Mouse (Mus musculus) embryo, embryonic 11 days (tissue): ENCODE results near the gene Ninl.
"Not testable (repeated sequence)": the region's sequence is repeated elsewhere in the genome, so short reads cannot be mapped to it uniquely, and the experiment has no call there.

Source experiments
- DNase-seq: peaks from one replicate; pipeline ENCODE4 v3.0.0-alpha.2; 2015

The Ninl gene

DNA sequence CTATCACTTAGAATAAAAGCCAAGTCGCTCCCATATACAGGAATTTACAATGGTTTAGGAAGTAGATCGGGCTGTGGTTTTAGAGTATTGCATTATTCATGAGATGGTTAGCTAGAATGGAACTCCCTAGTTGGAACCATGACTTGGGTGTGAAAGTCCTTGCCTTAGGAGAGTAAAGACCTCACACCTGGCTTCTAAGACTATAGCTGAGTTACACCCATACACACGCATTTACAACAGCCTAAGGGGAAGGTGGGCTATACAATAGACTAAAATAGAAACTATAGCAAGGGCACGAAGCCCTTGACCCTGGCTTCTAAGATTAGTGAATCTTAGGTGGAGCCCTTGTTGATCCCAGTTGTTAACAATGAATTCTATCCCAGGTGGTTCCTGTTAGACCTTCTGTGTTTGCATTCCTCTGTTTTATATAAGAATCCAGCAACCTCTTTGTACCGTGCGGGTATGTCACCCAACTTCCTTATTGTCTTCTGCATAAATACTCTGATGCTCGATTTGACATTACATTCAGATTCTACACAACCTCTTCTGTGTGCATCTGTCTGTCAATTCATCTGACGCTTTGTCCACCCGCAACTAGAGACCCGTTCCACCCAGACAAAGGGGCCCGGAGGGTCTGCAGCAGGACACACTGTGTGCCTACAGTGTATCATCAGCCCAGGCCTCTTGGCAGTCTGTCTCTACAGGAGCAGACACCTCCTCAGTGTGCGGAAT is 91.1 kb downstream of the Ninl start:
- not testable (repeated sequence) for DNase-seq

DNA sequence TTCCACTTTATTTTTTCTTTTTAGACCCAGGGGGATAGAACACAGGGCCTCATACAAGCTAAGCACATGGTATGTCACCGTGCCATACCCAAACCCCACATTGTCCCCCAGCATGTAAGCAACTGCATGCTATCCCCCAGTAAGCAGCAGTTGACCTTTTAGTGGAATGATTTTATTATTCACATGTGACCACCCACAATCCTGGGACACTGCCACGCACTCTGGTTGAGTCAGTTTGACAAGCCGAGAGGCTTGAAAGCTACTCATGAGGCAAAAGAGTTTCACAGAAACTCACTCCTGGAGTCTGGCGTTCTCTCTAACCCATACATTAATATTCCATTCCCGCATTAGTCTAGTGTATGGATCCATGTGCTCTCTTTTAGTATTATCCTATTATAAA is 91.8 kb downstream of the Ninl start:
- DNase-seq: not testable (repeated sequence)

DNA sequence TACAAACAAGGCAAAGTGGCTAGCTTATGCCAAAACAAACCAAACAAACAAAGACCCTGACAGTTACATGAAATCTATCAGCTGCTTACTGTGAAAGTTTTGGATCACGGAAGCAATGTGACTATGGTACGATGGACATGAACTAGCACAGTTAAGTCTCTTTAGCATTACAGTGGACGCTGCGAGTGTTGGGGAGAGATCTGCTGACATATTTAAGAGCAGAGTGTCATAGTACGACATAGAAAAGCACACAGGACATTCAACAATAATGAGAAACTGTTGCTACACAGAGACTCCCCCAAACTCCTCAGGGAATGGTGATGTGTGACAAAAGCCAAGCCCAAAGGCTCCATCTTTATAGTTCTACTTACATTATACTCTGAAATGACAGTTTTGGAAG is 95.2 kb downstream of the Ninl start:
- DNase-seq: no peak

DNA sequence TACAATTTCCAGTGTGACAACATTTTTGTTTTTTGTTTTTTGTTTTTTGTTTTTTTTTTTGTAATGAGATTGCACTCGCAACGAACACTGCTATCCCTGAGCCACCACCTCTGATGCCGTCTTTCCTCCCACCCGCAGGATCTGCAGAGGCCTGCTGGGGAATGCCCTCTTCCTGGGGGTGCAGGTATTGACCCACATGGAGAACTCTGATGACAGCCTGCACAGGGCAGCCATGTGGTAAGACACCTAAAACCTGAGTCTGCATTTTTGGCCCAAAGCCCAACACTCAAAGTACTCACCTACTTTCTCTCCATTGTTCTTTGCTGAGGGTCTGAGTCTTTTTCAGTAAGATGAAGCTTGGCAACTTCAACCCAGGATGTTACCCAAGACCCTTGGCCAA is 104.5 kb downstream of the Ninl start:
- no peak for DNase-seq

DNA sequence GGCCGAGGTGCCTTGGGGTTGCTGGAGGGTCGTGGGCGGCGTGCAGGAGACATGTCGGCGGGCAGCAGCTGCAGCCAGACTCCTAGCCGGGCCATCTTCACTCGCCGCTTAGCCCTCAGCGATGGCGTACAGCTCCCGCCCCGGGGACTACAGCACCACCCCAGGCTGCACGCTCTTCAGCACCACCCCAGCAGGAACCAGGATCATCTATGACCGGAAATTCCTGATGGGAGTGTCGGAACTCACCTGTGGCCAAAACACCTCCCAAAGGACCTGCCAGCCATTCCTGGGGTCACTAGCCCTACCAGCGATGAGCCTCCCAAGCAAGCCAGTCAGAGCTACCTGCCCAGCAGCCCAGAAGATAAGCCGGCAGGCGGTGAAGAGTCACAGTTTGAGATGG is 105.7 kb downstream of the Ninl start:
- no peak for DNase-seq

DNA sequence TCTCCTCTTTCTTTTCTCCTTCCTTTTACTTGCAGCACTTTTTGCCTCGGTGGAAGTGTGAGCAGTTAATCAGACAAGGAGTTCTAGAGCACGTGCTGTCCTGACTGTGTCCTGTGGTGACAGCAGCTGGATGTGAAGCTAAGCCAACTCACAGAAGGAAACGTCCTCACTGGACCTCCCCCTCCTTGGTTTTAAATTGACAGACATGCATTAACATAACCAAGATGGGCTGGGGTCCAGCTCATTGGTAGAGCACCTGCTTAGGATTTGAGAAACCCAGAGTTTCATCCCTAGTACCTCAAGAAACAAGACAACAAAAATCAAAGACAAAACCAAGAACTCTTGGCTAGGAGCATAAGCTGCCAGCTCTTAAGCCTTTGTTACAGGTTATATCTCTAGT is 108.4 kb downstream of the Ninl start:
- DNase-seq: no peak

DNA sequence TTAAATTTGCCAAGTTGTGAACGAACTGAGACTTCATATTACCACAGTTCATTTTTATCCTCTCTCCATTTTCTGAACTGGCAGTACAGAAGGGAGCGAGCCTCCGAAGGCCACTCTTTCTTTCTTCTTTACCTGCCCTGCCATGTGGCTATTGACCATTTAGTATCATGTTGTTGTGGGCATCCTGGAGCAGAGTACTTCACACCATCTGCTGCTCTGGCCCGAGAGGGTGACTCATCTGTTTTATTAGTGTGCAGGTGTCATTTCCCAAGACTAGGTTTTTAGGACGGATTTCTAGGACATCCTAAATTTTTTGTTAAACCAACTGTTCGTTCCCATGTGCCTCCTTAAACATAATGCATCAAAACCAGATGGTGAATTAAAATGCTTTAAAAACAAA is 110.0 kb downstream of the Ninl start:
- no peak for DNase-seq

DNA sequence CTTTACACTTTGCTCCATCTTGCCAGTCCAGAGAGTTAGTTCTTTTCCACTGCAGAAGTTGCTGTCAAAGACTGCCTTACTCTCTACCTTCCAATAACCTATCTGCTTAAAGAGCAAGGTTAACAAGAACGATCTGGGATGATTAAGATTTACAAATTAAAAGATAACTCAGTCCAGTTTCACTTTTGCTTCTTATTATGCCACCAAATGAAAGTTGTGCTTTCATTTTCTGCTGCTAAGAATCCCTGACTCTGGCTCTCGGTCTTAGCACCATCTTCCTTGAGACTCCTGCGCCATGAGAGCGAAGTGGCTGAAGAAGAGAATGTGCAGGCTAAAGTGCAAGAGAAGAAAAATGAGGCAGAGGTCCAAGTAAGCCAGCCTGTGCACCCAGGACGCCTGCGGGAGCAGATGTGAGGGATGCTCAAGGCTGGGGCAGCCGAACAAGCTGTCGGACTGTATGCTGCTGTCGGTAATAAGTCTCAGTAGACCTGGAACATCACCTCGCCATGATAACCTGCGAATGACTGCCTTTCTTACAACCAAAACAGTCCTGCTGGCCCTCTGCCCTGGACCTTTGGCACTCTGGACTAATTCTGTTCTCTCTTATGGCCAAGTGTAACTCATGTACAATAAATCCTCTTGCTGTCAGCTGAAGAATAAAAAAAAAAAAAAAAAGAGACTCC is 112.0 kb downstream of the Ninl start:
- no peak for DNase-seq

DNA sequence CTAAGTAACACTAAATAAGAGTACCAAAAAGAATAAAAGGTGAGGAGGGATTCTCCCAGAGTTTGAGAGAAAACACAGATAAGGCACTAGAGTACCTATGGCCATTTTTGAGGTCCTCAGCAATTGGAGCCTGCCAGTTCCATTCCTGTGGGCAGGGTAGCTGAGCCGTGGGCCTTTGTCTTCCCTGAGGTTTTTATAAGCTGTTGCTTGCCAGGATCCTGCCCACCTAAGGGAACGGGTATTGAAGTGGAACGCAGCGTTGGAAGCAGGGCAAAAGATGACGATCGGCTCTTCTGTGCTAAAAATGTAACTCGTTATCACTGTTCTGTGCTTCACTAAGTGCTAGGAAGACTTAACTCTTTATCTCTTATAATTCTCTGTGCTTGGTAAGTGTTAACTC is 115.7 kb downstream of the Ninl start:
- DNase-seq: no peak

DNA sequence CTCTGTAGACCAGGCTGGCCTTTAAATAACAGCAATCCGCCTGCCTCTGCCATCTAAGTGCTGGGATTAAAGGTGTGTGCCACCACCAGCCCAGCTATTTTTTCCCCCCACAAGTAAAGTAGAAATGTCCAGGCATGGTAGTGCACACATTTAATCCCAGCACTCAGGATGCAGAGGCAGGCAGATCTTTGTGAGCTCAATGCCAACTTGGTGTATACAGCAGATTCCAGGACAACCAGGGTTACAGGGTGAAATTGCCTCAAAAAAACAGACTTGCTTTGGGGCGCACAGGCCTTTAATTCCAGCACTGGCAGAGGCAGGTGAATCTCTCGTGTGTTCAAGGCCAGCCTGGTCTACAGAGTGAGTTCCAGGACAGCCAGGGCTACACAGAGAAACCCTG is 116.2 kb downstream of the Ninl start:
- no peak for DNase-seq

DNA sequence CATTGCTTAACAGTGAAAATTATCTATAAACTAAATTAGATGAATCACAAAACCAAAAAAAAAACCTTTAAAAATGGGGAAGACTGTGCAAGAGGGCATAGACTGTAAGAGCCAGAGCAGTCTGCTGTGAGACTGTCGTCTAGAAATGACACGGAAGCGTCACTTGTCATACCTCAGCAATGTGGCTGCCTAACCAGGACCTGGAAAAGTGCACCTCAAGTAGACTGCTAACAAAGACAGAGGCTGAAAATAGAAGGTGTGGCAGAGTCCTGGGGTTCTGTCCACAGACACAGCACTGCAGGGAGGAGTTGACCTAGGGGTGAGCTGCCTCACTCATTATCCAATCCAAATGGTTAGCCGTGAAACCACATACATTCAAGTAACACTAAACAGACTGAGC is 117.0 kb downstream of the Ninl start:
- no peak for DNase-seq

DNA sequence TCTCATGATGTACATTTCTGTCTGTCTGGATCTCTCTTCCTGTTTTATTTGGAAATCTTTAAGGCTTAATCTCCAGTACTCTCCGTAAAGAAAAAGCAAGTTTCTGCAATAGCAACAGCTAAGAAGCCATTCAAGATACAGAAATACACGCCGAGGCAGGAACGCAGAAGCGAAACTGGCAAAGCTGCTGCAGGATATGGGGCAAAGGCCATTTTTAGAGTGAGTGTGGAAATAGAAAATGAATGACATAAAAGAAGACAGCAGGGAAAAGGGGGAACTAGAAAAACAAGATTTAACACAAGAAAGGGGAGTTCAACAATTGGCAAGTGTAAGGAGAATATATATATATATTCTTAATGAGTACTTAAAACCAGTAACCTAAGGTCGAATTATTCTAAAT is 117.5 kb downstream of the Ninl start:
- no peak for DNase-seq

DNA sequence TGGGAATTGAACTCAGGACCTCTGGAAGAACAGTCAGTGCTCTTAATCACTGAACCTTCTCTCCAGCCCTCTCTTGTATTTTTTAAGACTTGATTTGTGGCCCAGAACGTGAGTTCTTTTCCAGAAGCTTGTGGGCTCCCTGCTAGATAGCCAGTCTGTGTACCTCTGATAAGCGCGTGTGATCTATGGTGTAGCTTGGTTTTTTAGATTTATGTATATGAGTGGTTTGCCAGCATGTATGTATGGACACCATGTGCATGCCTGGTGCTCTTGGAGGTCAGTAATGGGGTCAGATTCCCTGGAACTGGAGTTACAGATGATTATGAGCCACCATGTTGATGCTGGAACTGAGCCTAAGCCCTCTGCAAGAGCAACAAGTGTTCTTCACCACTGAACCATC is 118.6 kb downstream of the Ninl start:
- DNase-seq: no peak

DNA sequence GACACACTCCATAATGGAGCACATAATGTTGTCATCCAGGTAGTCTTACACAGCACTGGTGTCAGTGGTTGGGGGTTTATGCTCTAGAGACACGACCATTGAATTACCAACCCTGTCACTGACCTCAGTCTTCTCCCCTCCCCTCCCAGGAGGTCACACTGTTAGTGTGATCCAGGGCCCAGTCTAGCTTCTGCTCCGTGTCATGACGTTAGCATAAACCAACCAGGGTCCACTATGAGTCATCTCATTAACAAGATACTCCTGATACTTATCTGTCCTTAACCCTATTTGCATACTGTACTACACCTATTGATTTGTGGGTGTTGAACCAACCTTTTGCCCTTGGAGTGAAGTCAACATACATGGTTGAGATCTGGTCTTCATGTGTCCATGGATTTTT is 120.5 kb downstream of the Ninl start:
- no peak for DNase-seq

DNA sequence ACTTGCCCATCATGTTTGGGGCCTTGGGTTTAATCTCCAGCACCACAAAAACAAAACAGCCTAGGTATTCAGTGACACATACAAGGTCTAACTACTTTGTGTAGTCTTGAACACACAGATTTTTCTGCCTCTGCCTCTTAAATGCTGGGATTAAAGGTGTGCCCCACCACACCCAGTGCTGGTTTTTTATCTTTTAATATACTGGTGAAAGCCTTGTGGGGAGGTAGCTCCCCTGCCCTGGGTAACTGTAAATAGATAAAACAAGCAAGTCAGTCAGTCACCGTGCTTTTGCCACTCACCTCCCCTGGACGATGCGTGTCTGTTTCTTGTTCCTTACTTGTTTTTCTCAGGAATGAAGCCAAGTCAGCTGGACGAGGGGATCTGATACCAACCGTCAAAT is 123.4 kb downstream of the Ninl start:
- no peak for DNase-seq

DNA sequence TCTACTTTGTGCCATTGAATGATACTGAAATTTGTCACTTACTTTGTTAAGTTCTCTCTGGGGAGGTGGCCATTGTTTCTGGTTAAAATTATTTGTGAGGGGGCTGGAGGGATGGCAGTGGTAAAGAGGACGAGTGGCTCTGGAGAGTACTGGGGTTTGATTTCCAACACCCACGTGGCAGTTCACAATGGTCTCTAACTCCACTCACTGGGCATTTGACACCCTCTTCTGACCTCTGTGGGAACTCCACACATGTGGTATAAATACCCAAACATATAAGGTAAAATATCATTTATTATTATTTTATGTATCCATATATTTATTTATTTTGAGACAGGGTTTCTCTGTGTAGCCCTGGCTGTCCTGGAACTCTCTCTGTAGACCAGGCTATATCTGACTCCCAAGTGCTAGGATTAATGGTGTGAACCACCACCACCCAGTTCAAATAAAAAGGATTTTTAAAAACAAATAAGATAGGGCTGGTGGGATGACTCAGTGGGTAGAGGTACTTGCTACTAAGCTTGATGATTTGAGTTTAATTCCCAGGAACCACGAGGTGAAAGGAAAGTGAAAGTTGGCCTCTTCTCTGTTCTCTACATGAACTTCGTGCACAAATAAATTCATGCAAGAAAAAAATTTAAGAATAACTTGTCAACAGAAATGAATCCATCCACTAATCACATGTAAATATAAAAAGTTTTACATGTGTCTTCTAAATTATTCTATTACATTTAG is 124.2 kb downstream of the Ninl start:
- DNase-seq: no peak

DNA sequence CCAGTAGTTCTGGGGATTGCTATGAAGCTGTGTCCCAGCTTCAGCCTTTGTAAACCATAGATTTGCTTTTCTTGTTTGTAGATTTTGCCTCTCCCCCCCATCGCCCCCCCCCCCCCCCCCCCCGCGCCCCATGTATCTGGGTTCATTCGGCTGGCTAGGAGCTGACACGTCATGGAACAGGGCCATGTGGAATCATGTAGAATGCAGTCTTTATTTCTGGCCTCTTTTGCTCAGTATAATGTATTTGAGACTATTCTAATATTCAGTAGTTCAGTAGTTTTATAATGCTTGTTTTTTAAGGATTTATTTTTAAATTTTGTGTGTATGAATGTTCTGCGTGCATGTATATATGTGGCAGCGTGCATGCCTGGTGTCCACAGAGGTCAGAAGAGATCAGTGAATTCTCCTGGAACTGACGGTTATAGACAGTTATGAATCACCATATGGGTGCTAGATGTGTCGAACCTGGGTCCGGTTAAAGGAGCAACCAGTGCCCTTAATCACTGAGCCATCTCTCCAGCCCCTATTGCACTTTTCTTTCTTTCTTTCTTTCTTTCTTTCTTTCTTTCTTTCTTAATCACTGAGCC is 128.8 kb downstream of the Ninl start:
- peak; percentile 2 for DNase-seq

DNA sequence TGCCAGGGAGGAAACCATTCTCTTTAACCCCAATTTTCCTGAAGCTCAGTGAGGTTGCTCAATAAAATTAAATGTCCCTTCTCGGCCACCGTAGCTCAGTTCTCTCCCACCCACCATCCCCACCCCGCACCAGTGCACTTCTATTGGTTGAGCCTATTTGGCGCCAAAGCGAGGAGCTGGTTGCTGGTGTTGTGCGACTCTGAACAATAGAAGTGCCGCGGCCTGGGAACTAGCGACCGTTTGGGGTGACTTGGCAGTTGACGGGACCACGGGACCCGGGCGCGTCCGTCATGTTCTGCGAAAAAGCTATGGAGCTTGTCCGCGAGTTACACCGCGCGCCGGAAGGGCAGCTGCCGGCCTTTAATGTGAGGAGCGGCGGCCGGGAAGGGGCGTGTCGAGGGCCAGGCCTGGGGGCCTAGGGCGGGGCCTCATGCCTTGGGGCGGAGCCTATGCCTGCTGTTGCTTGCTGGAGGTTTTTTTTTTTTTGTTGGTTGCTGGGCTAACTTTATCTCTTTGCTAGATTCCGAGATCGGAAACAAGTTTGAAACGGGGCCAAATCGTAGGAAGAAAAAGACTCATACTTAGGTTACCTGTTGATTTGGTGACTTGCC is 129.6 kb downstream of the Ninl start:
- DNase-seq: peak; percentile 97

DNA sequence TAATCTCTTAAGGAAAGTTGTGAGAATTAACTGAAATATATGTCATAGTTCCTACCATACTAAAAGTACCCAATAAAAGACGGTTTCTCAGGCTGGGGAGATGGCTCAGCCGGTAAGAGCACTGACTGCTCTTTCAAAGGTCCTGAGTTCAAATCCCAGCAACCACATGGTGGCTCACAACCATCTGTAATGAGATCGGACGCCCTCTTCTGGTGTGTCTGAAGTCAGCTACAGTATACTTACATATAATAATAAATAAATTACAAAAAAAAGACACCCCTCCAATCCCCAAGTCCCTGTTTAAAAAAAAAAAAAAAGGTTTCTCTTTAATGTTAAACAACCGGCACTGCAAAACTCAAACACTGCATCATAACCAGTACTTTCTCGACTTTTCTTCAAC is 130.3 kb downstream of the Ninl start:
- DNase-seq: not testable (repeated sequence)

DNA sequence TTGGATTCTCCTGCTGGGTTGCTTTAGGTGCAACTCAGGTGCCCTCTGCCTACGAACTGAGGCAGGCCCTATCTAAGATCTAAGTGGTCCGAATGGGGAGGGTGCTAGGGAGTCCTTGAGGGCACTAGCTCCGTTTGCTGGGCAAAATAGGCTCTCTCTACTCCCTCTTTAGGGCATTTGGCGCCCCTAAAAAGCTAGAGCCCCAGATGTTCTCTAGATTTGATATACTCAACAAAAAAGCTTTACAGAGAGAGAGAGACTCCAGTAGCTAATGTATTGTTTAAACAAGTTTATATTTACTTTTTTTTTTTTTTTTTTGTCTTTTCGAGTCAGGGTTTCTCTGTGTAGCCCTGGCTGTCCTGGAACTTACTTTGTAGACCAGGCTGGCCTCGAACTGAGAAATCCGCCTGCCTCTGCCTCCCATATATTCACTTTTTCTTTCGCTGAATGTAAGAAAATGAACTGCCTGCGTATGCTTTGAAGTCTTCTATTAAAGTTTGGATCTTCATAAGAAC is 134.2 kb downstream of the Ninl start, which contains the start of gene Gins1:
Gene Gins1, plus strand, starts transcription at position 465 of the 515 bp plus-strand sequence.
- no peak for DNase-seq

DNA sequence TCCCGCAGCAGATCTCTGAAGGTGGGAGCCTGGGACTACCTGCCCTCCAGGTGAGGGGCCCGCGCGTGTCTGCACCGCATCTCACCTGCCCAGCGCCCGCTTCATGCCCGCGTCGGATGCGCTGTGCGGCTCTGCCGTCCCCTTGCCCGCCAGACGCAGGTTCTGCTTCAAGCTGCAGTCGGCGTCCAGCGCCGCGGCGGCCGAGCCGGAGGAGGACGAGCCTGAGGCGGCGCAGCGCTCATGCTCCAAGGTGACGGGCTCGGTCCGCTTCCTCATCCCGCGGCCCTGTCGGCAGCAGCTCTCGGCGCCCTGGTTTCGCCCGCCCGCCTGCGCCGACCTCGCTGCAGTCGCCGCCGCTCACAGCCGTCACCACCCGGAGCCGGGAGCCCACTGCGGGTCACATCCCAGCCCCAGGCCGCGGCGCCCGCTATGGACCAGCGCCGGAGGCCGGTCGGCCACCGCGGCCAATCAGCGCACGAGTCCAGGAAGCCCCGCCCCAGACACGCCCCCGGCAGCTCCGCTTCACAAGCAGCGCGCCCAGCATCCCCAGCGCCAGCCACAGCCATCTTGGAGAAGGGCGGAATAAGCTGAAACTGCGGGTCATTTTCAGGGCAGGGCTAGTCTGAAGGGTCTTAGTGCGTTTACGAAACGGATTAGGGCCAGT is 134.8 kb downstream of the Ninl start, which contains the start of gene Abhd12:
Gene Abhd12, minus strand, starts transcription at position 470 of the 664 bp plus-strand sequence.
- DNase-seq: peak; percentile 98

DNA sequence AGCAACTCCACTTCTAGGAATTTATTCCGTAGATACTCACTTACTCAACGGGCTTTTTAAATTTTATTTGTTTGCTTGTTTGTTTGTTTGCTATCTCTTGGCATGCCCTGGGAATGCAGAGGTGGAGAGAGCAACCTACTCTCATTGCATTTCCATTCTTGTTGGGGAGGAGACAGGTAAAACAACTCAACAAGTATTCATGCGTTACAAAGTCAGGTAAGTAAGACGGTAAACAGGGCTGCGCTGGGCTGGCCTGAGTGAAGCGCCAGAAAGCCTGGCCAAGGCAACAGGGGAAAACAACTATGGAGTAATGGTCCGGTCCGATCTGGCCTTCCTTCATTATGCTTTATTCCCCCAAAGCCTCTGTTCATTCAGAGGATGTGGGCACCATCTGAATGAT is 136.8 kb downstream of the Ninl start:
- no peak for DNase-seq
